Mouse (Mus musculus): ENCODE measurements at regions not wholly inside any gene's neighbourhood (a gene's known extent, or its start where the extent isn't known, plus 50 kb on each side); places are given as distances from the start of the nearest gene placed in this dataset.

- DNase-seq (ENCODE audit: low spot score) = no peak
Measured at GRCm38 (mm10) chr9:116332485-116333118, 157.4 kb upstream of the Tgfbr2 start.

GRCm38 (mm10) chr9:116331406-116331805, 156.2 kb upstream of the Tgfbr2 start:
- DNase-seq (ENCODE audit: low spot score) = no peak

- peak; percentile 22 for DNase-seq (ENCODE audit: low spot score)
Measured at GRCm38 (mm10) chr9:116330796-116331195, 155.6 kb upstream of the Tgfbr2 start.

GRCm38 (mm10) chr9:116329147-116329546, 154.0 kb upstream of the Tgfbr2 start:
- DNase-seq (ENCODE audit: low spot score) = peak; percentile 62

- no peak for DNase-seq (ENCODE audit: low spot score)
Measured at GRCm38 (mm10) chr9:116328201-116328600, 153.0 kb upstream of the Tgfbr2 start.

GRCm38 (mm10) chr9:116327080-116327479, 151.9 kb upstream of the Tgfbr2 start:
- DNase-seq (ENCODE audit: low spot score) = no peak

- no peak for DNase-seq (ENCODE audit: low spot score)
Measured at GRCm38 (mm10) chr9:116324971-116325370, 149.8 kb upstream of the Tgfbr2 start.

GRCm38 (mm10) chr9:116323871-116324721, 148.9 kb upstream of the Tgfbr2 start:
- no peak for DNase-seq (ENCODE audit: low spot score)

- DNase-seq (ENCODE audit: low spot score) = no peak
Measured at GRCm38 (mm10) chr9:116321908-116322307, 146.7 kb upstream of the Tgfbr2 start.

- peak; percentile 73 for DNase-seq (ENCODE audit: low spot score)
Measured at GRCm38 (mm10) chr9:116319421-116319820, 144.3 kb upstream of the Tgfbr2 start.

- DNase-seq (ENCODE audit: low spot score) = no peak
Measured at GRCm38 (mm10) chr9:116316582-116317095, 141.5 kb upstream of the Tgfbr2 start.

- DNase-seq (ENCODE audit: low spot score) = no peak
Measured at GRCm38 (mm10) chr9:116314803-116315202, 139.6 kb upstream of the Tgfbr2 start.

GRCm38 (mm10) chr9:116313932-116314790, 139.0 kb upstream of the Tgfbr2 start:
- DNase-seq (ENCODE audit: low spot score) = no peak

GRCm38 (mm10) chr9:116311364-116311763, 136.2 kb upstream of the Tgfbr2 start:
- no peak for DNase-seq (ENCODE audit: low spot score)

GRCm38 (mm10) chr9:116301602-116302001, 126.4 kb upstream of the Tgfbr2 start:
- no peak for DNase-seq (ENCODE audit: low spot score)

- no peak for DNase-seq (ENCODE audit: low spot score)
Measured at GRCm38 (mm10) chr9:116298791-116299190, 123.6 kb upstream of the Tgfbr2 start.

GRCm38 (mm10) chr9:116296349-116296748, 121.2 kb upstream of the Tgfbr2 start:
- no peak for DNase-seq (ENCODE audit: low spot score)

GRCm38 (mm10) chr9:116294073-116294472, 118.9 kb upstream of the Tgfbr2 start:
- DNase-seq (ENCODE audit: low spot score) = peak; percentile 91

GRCm38 (mm10) chr9:116293110-116293509, 118.0 kb upstream of the Tgfbr2 start:
- peak; percentile 41 for DNase-seq (ENCODE audit: low spot score)

- no peak for DNase-seq (ENCODE audit: low spot score)
Measured at GRCm38 (mm10) chr9:116291624-116292023, 116.5 kb upstream of the Tgfbr2 start.

GRCm38 (mm10) chr9:116290896-116291295, 115.7 kb upstream of the Tgfbr2 start:
- DNase-seq (ENCODE audit: low spot score) = no peak
